Mouse (Mus musculus): ENCODE results near the gene H2-DMb1.
A peak's percentile ranks its signal among the peaks of the same experiment; 100 is the strongest.

DNA sequence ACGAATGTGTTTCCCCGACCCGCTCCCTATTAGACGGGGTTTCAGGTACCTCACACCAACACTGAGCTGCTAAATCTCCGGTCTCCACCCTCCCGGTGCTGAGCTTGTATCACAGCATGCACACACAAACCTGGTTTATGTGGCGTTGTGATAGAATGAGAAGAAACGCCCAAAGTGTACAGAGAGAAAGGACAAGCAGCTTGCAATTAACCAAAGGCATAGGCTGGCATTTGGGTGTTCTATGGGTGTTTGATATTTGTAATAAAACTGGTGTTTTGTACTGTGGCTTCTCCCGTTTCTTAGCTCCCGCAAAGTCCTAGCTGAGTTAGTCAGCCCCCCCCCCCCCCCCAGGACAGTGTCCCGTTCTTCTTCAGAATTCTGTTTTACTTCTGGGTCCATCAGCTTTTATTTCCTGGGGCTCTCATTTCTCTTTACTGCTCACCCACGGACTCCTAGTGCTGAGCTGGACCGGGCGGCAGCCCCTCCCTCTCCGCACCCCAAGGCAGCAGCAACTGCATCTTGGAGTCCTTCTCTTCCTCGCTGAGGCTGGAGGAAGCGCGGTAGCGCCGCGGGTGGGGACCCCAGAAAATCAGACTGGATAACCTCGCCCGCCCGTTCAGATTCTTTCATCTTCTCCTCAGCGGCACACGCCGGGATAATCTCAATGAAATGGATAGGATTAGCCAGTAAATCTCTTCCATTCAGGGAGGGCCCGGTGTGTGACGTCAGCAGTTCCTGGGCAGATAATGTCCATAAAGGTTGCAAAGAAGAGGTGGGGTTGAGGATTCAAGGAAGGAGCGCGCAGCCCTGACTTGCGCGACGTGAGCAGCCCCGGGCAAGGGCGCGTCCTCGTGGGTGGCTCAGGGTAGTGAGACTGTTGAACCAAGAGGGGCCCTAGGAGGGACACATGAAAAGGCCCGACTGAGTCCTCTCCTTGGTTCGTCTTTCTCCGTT, 44.3 kb downstream of the H2-DMb1 start, which contains the start of gene Psmb8:
- TF ChIP-seq CTCF (IDR thresholded peaks at IDR 0.05; ENCODE audit: extremely low read depth, insufficient read depth, insufficient read length, insufficient replicate concordance) (no peak), POLR2A (IDR thresholded peaks at IDR 0.05; ENCODE audit: low read depth, low read length) (peak; percentile 42; the same call in 1 of the 2 replicates)
